Comparison of ENCODE assay signal across 9 mouse cellular contexts in the genomic region with DNA sequence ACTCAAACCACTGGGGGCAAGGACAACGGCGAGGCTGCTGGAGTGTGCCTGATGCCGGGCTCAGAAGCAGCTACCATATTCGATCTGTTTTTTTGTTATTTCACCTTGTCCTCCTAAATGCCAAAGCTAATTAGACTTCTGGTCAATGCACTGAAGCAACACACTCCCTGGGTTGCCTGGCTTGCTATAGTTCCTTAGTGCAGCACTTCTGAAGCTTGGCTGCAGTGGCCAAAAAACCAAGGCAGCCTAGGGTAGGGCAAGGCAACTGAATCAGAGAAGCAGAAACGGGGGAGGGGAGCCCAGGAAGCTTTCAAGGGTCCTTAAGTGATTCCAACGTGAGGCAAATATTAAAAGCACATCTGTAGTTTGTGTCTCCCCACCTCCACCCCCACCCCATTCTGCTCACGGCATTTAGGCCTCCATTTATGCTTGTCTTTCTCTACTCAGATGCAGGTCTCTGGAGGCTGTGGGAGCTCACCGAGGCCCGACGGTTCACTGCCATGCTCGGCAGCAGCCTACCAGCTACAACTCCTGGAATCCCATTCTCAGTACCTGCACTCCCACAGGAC. TPM values are rescaled to one million over a fixed set of nuclear protein-coding genes. Genes with fewer than 3 reads are reported as not detected.
A peak's percentile ranks its signal among the peaks of the same experiment; 100 is the strongest.
DNase-seq lines count a peak whose midpoint lies in the region; ATAC-seq and TF ChIP-seq lines count a peak whose summit lies in the region.
"Had no signal": no experiment of that assay in that cellular context is flagged by ENCODE, and none has a peak within 500 bp of the region (broad histone marks: within the 10 kb centered on the region; RNA-seq: fewer than 3 reads in every experiment).

No protein-coding gene starts in this region.

- peak overlapping the region; percentile 97 for H3K4me3 ChIP-seq in lung, adult 2 months (replicated peaks; ENCODE audit: extremely low read depth, low read depth, low read length)
- H3K4me3 ChIP-seq in embryonic facial prominence, embryonic 12.5 days, result peak overlapping the region; percentile 95
- 0 out of 2 replicates have a peak overlapping the region, but pooled peaks have one; percentile 6 for H3K4me3 ChIP-seq in intestine, embryonic 14.5 days (ENCODE audit: low read depth, low read length)
- H3K4me3 ChIP-seq in neural tube, embryonic 12.5 days, result peak overlapping the region; percentile 91

- peak overlapping the region; percentile 36; the same call in 1 of the 2 replicates for H3K9ac ChIP-seq in embryonic facial prominence, embryonic 12.5 days
- peak overlapping the region; percentile 17; the same call in 1 of the 2 replicates for H3K9ac ChIP-seq in intestine, embryonic 14.5 days (ENCODE audit: low read length)
- H3K9ac ChIP-seq in neural tube, embryonic 12.5 days, result peak overlapping the region; percentile 43

- no peak for TF ChIP-seq CTCF in lung, adult 2 months (IDR thresholded peaks at IDR 0.05; ENCODE audit: insufficient read depth, low read length)

- peak overlapping the region; percentile 88 for H3K4me2 ChIP-seq in embryonic facial prominence, embryonic 12.5 days (replicated peaks)
- peak overlapping the region; percentile 90 for H3K4me2 ChIP-seq in intestine, embryonic 14.5 days (ENCODE audit: low read length)
- peak overlapping the region; percentile 81 for H3K4me2 ChIP-seq in neural tube, embryonic 12.5 days (replicated peaks)

- 29% methylated on average over 11 of the region's 11 CpGs for WGBS in lung, adult 2 months
- 34% methylated on average over 11 of the region's 11 CpGs for WGBS in embryonic facial prominence, embryonic 12.5 days
- WGBS in intestine, embryonic 14.5 days, result 40% methylated on average over 11 of the region's 11 CpGs
- 32% methylated on average over 11 of the region's 11 CpGs for WGBS in neural tube, embryonic 12.5 days

- 0 out of 2 replicates have a peak, but pooled peaks cover under 1% of the 10 kb centered on the region for H3K36me3 ChIP-seq in embryonic facial prominence, embryonic 12.5 days
- H3K36me3 ChIP-seq in intestine, embryonic 14.5 days (ENCODE audit: control insufficient read depth, insufficient read depth, low read length), result no peaks in the 10 kb centered on the region
- H3K36me3 ChIP-seq in neural tube, embryonic 12.5 days, result peaks cover under 1% of the 10 kb centered on the region; the same call in 1 of the 2 replicates

- peak overlapping the region; percentile 76 for H3K27ac ChIP-seq in embryonic facial prominence, embryonic 12.5 days
- H3K27ac ChIP-seq in intestine, embryonic 14.5 days (ENCODE audit: low read depth), result no peak overlapping the region
- H3K27ac ChIP-seq in neural tube, embryonic 12.5 days, result peak overlapping the region; percentile 29; the same call in 1 of the 2 replicates

- H3K4me1 ChIP-seq in lung, adult 2 months (ENCODE audit: control insufficient read depth, insufficient read depth, low read length), result peaks cover 48% of the 10 kb centered on the region
- H3K4me1 ChIP-seq in embryonic facial prominence, embryonic 12.5 days, result peaks cover 49% of the 10 kb centered on the region
- peaks cover 49% of the 10 kb centered on the region for H3K4me1 ChIP-seq in intestine, embryonic 14.5 days (replicated peaks; ENCODE audit: control insufficient read depth, insufficient read depth, low read length)
- H3K4me1 ChIP-seq in neural tube, embryonic 12.5 days, result peaks cover 38% of the 10 kb centered on the region

- no peaks in the 10 kb centered on the region for H3K27me3 ChIP-seq in embryonic facial prominence, embryonic 12.5 days
- no peaks in the 10 kb centered on the region; the same call in 1 of the 2 replicates for H3K27me3 ChIP-seq in intestine, embryonic 14.5 days (replicated peaks; ENCODE audit: control insufficient read depth, insufficient read depth, low read length)
- peaks cover 3% of the 10 kb centered on the region for H3K27me3 ChIP-seq in neural tube, embryonic 12.5 days (replicated peaks)

- no peak for TF ChIP-seq POLR2A in lung, adult 2 months (IDR thresholded peaks at IDR 0.05; ENCODE audit: borderline replicate concordance, extremely low read depth, low read depth, low read length)

- H3K9me3 ChIP-seq in embryonic facial prominence, embryonic 12.5 days, result 0 out of 2 replicates have a peak, but pooled peaks cover 3% of the 10 kb centered on the region
- no peaks in the 10 kb centered on the region for H3K9me3 ChIP-seq in intestine, embryonic 14.5 days (ENCODE audit: control insufficient read depth, low read length)
- no peaks in the 10 kb centered on the region for H3K9me3 ChIP-seq in neural tube, embryonic 12.5 days

- no peak for ATAC-seq in embryonic facial prominence, embryonic 12.5 days (ENCODE audit: insufficient number of reproducible peaks, insufficient read depth, low FRiP score, low TSS enrichment)
- ATAC-seq in intestine, embryonic 14.5 days (replicated peaks; ENCODE audit: low FRiP score, low TSS enrichment, low read depth), result no peak
- ATAC-seq in neural tube, embryonic 12.5 days (ENCODE audit: low FRiP score, low read depth), result no peak

- no peak for DNase-seq in lung, adult 2 months
- no peak for DNase-seq in lung, postnatal 4 days
- no peak for DNase-seq in intestine, embryonic 14.5 days (ENCODE audit: low spot score)
- no peak for DNase-seq in embryo, embryonic 11 days
- DNase-seq in embryo, embryonic 10 days (ENCODE audit: low spot score), result no peak
- no peak for DNase-seq in layer of hippocampus, postnatal 14 days (ENCODE audit: low spot score in 2 of 2)

RNA-seq across cellular contexts. Expression of gene Cry2, which starts 2.1 kb away (rescaled TPM):
- polyA plus RNA-seq in lung, adult 2 months (2012; rRNA removed), result 37.5 and 40.7 TPM in 2 replicates
- polyA plus RNA-seq in embryonic facial prominence, embryonic 12.5 days (2016; fragmentation: Nextera tagmentation; extraction: Ambion mirVana), result 28.8 and 29.7 TPM in 2 replicates
- 16.7 and 18.2 TPM in 2 replicates for polyA plus RNA-seq in intestine, embryonic 14.5 days (2014; fragmentation: Nextera tagmentation; extraction: Ambion mirVana)
- 32.7 and 33.6 TPM in 2 replicates for polyA plus RNA-seq in neural tube, embryonic 12.5 days (2016; fragmentation: Nextera tagmentation; extraction: Ambion mirVana)
- 100 to 1,000 TPM in 1 of 2 experiments, 10 to 100 TPM in 1; 89.0 to 110 TPM for total RNA-seq in layer of hippocampus, postnatal 14 days (2021)

RNA-seq across cellular contexts. Expression of gene Slc35c1, which starts 28.6 kb away (rescaled TPM):
- 43.9 and 49.0 TPM in 2 replicates for polyA plus RNA-seq in lung, adult 2 months (2012; rRNA removed)
- 9.5 and 10.2 TPM in 2 replicates for polyA plus RNA-seq in embryonic facial prominence, embryonic 12.5 days (2016; fragmentation: Nextera tagmentation; extraction: Ambion mirVana)
- polyA plus RNA-seq in intestine, embryonic 14.5 days (2014; fragmentation: Nextera tagmentation; extraction: Ambion mirVana), result 26.8 and 30.2 TPM in 2 replicates
- polyA plus RNA-seq in neural tube, embryonic 12.5 days (2016; fragmentation: Nextera tagmentation; extraction: Ambion mirVana), result 10.1 and 11.6 TPM in 2 replicates
- 10 to 100 TPM; 16.7 to 18.8 TPM for total RNA-seq in layer of hippocampus, postnatal 14 days (2021)

RNA-seq across cellular contexts. Expression of gene Mapk8ip1, which starts 30.6 kb away (rescaled TPM):
- polyA plus RNA-seq in lung, adult 2 months (2012; rRNA removed), result 18.3 and 23.2 TPM in 2 replicates
- polyA plus RNA-seq in embryonic facial prominence, embryonic 12.5 days (2016; fragmentation: Nextera tagmentation; extraction: Ambion mirVana), result 49.0 and 55.8 TPM in 2 replicates
- 11.8 and 13.2 TPM in 2 replicates for polyA plus RNA-seq in intestine, embryonic 14.5 days (2014; fragmentation: Nextera tagmentation; extraction: Ambion mirVana)
- 144 and 154 TPM in 2 replicates for polyA plus RNA-seq in neural tube, embryonic 12.5 days (2016; fragmentation: Nextera tagmentation; extraction: Ambion mirVana)
- total RNA-seq in layer of hippocampus, postnatal 14 days (2021), result 100 to 1,000 TPM; 386 to 394 TPM
- total RNA-seq: neutrophil, adult 5-6 weeks had no signal

RNA-seq across cellular contexts. Expression of gene 1700029I15Rik, which starts 49.4 kb away (rescaled TPM):
- 3.2 and 3.3 TPM in 2 replicates for polyA plus RNA-seq in lung, adult 2 months (2012; rRNA removed)
- polyA plus RNA-seq in embryonic facial prominence, embryonic 12.5 days (2016; fragmentation: Nextera tagmentation; extraction: Ambion mirVana), result 4.7 and 5.4 TPM in 2 replicates
- 1.7 TPM in 2 replicates for polyA plus RNA-seq in intestine, embryonic 14.5 days (2014; fragmentation: Nextera tagmentation; extraction: Ambion mirVana)
- polyA plus RNA-seq in neural tube, embryonic 12.5 days (2016; fragmentation: Nextera tagmentation; extraction: Ambion mirVana), result 5.8 and 7.3 TPM in 2 replicates
- total RNA-seq in layer of hippocampus, postnatal 14 days (2021), result 1 to 10 TPM; 4.5 to 5.4 TPM

RNA-seq across cellular contexts. Expression of gene Large2, which starts 57.0 kb away (rescaled TPM):
- 15.9 and 18.5 TPM in 2 replicates for polyA plus RNA-seq in lung, adult 2 months (2012; rRNA removed)
- 10.3 and 10.5 TPM in 2 replicates for polyA plus RNA-seq in embryonic facial prominence, embryonic 12.5 days (2016; fragmentation: Nextera tagmentation; extraction: Ambion mirVana)
- 11.6 and 12.6 TPM in 2 replicates for polyA plus RNA-seq in intestine, embryonic 14.5 days (2014; fragmentation: Nextera tagmentation; extraction: Ambion mirVana)
- polyA plus RNA-seq in neural tube, embryonic 12.5 days (2016; fragmentation: Nextera tagmentation; extraction: Ambion mirVana), result 1.8 and 2.6 TPM in 2 replicates
- 1 to 10 TPM in 1 of 2 experiments, not detected in 1; 1.7 TPM for total RNA-seq in layer of hippocampus, postnatal 14 days (2021)
- total RNA-seq: neutrophil, adult 5-6 weeks had no signal

Comparison
In these comparisons a context has a peak if more than half of its experiments do, and no peak if none do; other contexts are left out.
1. H3K4me3 ChIP-seq: peak in every context shown above with its lines; median percentile 97 in lung, adult 2 months; 95 in embryonic facial prominence, embryonic 12.5 days; 91 in neural tube, embryonic 12.5 days; 6 in intestine, embryonic 14.5 days.